Mouse (Mus musculus): ENCODE measurements around the gene Sstr2. TPM values are rescaled to one million over a fixed set of nuclear protein-coding genes. Genes with fewer than 3 reads are reported as not detected.

Gene Sstr2
- 0.12 TPM for polyA plus RNA-seq (2017; shearing (Covaris generic))

DNA sequence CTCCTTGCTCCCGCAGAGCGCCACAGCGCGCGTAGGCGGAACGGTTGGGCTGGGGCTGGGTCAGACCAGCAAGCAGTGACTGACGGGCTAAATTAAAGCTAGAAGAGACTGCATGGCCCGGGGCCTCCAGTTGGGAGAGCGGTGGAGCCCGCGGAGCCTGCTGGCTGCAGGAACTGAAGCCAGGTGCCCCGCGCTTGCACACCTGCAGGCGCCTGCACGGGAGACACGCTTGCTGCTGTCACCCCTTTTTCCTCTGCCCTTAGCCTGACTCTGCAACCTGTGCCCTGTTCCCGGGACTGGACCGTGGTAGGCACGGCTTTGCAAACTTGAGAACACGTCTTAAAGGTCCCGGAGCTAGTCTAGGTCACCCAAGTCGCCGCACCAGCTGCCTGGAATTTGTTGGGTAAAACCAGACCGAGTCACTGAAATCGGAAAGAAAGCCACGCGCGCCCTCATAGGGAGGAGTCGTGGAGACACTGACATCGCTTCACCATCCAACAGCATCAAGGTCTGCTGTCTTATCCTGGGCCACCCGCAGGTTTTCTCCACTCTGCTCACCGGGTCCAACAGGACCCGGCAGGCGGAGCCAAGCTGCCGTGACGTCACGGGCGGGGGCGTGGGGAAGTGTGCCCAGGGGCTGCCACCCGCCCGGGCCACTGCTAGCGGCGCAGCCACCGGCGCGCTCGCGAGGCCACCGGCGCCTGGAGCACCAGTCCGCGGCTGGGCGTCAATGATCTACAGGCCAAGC lies at the start of gene Sstr2:
Gene Sstr2 (plus strand): TSS at position 671 of the 748 bp plus-strand sequence.

DNA sequence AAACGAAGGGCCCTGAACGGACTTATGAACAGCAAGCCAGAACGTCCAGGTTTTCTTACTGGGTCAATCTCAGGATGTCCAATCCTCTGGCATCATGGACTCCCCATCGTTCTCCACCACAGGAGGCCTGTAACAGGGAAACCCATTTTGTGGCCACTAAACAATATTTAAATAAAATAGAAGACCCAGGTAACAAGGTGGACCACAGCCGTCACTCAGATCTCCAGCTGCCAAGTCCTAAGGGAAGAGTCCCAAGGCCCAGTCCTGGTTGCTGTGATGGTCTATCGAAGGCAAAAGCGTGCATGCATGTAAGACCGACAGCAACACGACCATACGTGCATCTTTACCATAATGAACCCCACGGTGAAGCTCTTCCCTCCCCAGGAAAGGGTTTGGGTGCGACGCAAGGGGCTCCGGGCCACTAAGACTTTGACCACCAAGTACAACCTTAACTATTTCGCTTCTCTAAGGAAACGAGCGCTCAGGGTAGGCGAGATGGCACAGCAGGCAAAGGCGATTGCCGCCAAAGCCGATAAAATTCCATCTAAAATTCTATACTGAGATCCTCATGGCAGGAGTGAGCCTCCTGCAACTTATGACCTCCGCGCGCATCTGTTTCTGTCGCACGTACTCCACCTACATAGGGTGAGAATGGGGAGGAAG lies 29.7 kb downstream of the Sstr2 start, which contains the start of gene Cog1:
Gene Cog1 (plus strand): TSS at position 480 of the 663 bp plus-strand sequence.

DNA sequence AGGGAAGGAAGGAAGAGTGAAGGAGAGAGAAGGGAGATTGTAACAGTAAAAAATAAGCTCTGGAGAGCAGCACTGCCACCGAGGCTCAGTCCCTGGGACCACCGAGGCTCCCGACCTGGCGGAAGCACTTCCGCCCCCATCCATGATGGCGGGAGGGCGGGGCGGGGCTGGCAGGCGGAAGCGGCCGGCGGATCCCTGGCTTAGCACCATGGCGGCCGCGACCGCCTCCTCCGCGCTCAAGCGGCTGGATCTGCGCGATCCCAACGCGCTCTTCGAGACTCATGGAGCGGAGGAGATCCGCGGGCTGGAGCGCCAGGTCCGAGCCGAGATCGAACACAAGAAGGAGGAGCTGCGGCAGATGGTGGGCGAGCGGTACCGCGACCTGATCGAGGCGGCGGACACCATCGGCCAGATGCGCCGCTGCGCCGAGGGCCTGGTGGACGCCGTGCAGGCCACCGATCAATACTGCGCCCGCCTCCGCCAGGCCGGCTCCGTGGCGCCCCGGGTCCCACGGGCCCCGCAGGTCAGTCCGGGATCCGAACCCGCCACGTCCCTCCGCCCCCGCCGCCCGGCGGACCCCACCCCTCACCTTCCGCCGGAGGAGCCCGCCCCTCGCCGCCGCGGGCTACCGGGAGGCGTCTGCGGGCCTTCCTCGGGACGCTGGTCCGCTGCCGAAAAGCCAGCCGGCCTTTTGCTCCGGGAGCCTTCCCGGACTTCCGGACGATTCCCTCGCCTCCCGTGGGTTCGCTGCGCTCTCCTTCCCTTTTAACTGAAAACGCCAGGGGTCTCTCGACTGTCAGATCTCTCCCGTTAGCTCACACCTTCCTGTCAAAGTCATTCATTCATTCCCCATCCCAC lies 30.4 kb downstream of the Sstr2 start, which contains the start of gene Slc39a11:
Gene Slc39a11 (minus strand): TSS at position 727 of the 858 bp plus-strand sequence.

Other genes starting within 250 kb of the Sstr2 start
- 11.8 TPM for gene Cog1, start 29.8 kb downstream of the Sstr2 start, polyA plus RNA-seq (2017; shearing (Covaris generic))
- 50.0 TPM for gene Slc39a11, start 30.7 kb downstream of the Sstr2 start, polyA plus RNA-seq (2017; shearing (Covaris generic))
- 12.5 TPM for gene Fam104a, start 64.8 kb downstream of the Sstr2 start, polyA plus RNA-seq (2017; shearing (Covaris generic))
- 25.4 TPM for gene D11Wsu47e, start 65.1 kb downstream of the Sstr2 start, polyA plus RNA-seq (2017; shearing (Covaris generic))
- 0.27 TPM for gene Cpsf4l, start 90.7 kb downstream of the Sstr2 start, polyA plus RNA-seq (2017; shearing (Covaris generic))
- 8.1 TPM for gene Cdc42ep4, start 132.5 kb downstream of the Sstr2 start, polyA plus RNA-seq (2017; shearing (Covaris generic))

All from CD4-positive, CD25-positive, alpha-beta regulatory T cell, adult 9 weeks (primary cell).